Mouse (Mus musculus) layer of hippocampus, adult 18-20 months (tissue): ENCODE data around the gene Gstz1. TPM values are rescaled to one million over a fixed set of nuclear protein-coding genes. Genes with fewer than 3 reads are reported as not detected.
"Not testable (repeated sequence)": the region's sequence is repeated elsewhere in the genome, so short reads cannot be mapped to it uniquely, and the experiment has no call there.

Experiments
- DNase-seq, 2 experiments: peaks; one replicate each; pipeline ENCODE4 v3.0.0; 2022; ENCODE audit warnings: low spot score in 2 of 2
- long read RNA-seq: library from polyadenylated mRNA; stranded (forward); transcript quantifications from one replicate; pipeline ENCODE4 v2.0.0, GENCODE M21; 2021
- total RNA-seq, 2 experiments: library from RNA; stranded (reverse); gene quantifications; 2 replicates each; pipeline ENCODE4 v1.2.3; 2021

Gene Gstz1
- 10 to 100 TPM; 47.1 to 50.3 TPM for total RNA-seq
- long read RNA-seq, transcript Gstz1-201 (9 exons, 1,656 nt) = major isoform, 42 of 55 reads
- long read RNA-seq, partial matches to known transcripts = 5 of 55 reads
- long read RNA-seq, other reads (novel, unspliced or antisense) = 8 of 55 reads

DNA sequence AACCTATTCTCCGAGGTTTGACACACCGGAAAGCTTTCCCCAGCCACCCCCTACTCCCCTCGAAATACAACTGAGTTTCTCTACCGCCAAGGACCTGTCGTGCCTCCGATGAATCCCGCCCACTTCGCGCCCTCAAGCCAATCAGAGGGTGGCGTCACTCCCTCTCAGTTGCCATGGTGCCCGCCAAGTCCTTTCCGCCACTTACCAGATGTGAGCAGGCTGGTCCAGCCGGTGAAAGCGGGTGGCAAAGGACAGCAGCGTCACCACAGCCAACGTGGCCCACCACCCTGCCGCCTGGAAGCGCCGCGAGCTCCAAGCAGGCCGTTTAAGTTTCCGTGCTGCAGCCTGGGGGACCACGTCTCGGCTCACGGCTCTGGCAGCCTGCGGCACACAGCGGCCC, at the start of gene Gstz1:
Gene Gstz1 (plus strand): TSS at position 200 of the 400 bp plus-strand sequence.
- DNase-seq = peak; percentile 82 to 91

DNA sequence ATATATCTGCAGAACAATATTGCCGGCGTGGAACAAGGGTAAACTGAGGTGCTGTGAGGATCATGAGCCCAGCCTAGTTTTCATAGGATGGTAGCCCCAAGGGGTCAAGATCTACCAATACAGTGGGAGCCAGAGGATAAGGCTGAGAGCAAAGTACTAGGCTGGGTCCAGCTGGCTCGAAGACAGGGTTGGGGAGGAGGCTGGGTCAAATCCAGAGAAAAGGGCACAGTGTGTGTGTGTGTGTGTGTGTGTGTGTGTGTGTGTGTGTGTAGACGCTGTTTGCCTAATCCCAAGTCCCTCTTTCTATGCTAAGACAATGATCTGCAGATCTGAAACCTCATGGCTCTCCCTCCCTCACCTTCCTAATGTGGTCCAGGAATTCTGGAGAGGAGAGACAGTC, 46.6 kb upstream of the Gstz1 start:
- DNase-seq = no peak

DNA sequence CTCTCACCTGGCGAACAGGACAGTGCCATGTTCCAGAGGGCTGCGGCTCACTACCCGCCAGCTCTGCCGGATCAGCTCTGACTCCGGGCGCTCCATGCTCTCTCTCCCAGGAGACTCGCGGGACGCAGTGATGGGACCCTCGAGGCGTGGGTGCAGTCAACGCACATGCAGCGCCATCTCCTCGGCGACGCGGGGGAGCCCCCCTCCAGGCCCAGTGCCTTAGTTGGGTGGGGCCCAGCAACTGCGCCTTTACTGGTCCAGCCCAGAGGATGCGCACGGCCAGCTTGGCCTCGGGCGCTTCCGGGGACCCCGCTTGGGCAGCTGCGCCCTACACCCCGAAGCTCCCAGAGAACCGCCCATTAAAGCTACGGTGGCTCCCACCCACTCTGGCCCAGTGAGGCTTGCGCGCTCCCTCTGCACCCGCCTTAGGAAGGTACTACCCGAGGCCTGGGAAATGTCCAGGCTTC, 44.8 kb upstream of the Gstz1 start, which contains the start of gene Ngb:
Gene Ngb (minus strand): TSS at position 375 of the 467 bp plus-strand sequence.
- no peak for DNase-seq

DNA sequence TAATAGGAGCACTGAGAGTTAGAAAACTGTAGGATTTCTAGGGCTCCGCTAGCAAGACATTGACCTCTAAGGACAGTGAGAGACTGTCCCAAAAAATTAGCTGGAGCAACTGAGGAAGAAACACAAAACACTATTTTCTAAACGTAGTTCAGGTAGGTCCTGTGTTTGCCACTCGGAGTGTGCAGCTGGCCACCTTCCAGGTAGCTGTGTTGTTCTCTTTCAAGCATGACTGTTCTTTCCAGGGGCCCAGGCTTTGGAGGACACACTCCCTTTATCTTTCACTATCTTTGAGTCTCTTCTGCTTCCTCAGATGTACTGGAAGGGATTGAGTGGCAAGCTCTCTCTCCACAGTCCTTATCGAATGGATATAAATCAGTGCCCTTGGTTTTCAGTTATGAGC, 43.5 kb upstream of the Gstz1 start:
- DNase-seq = no peak

DNA sequence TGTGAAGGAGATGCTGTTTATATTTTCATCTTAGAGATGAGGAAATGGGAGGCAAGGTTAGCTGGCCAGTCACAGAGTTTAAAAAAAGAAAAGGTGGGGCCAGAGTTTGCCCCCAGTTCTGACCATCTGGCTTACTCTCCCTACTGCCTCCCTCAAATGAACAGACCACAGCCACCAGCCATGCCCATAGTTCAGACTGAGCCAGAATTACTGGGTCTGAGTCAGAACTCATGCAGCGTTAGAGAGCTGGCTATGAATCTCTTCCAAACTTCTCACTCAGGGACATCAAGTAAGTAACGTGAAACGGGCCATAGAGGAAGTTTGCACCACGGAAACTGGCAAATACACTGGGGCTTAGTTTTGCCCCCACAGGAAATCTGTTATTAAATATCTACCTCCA, 42.2 kb upstream of the Gstz1 start:
- no peak for DNase-seq

DNA sequence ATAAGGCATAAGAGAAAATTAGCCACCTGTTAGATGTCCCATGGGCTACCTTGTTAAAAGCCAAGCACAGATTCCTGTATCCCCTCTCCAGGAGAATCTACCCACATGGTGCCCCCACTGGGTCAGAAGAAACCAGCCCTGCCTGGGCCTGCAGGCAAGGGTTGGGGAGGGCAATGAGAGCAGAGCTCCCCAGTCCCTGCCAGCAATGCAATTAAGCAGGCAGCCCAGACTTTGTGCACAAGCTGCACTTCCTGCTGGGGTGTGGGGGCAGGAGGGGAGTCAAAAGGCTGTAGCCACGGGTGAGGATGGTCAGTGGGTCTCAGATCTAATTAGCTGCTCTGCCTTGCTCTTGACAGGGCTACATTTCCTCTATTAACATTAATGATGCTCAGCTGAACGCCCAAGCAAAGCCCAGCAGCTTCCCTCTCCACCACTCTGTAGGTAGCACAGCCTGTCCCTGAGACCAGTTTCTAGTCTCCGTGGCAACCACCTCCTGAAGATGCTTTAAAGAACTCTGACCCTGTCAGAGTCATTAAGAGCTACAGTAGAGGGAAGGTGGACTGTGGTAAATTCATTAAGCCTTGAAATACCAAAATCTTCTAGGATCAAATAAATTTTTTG, 39.5 kb upstream of the Gstz1 start:
- DNase-seq = no peak

DNA sequence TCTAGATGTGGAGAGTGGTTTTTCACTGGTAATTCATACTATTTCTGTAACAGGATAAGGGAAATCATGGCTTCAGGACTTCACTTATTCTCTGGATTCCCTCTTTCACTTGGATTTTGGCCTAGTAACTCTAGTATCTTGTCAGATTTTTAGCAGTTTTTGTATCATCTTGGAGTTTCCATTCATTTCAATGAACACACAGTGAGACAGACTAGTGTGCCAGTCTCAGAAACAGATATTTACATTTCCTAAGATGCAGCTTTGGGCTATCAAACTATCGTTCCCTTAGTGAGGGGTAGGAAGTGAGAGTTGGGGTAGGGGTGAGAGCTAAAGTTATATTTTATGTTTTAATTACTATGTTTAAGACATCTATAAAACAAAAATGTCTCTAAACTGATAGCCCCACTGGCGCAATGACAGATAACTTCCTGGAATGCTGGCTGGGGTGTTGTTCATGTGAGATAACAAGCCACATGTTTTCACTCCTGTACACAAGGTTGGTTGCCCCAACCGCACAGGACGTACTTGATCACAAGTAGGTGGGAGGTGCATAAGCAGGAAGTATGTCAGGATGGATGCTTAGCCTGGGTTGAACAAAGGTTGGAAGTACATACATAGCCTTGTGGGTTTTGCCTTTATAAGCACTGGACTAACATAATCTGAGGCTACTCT, 24.9 kb upstream of the Gstz1 start:
- DNase-seq = no peak

DNA sequence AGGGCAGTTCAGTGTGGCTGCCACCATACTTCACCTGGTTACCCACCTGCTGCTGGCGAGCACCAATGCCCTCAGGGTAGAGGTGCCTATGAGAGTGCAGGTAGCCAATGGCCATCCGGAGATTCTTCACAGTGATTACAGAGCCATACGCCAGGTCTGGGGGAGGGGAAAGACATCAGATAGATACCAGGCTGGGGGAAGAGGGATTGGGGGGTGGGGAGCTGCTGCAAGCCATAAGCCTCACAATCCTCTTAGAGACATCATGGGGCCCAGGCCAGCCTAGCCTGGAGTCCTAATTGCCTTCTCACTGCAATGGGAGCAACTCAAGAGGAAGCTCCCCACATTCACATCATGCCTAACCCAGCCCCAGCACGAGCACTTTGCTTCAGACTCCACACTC, 19.7 kb upstream of the Gstz1 start:
- no peak for DNase-seq

DNA sequence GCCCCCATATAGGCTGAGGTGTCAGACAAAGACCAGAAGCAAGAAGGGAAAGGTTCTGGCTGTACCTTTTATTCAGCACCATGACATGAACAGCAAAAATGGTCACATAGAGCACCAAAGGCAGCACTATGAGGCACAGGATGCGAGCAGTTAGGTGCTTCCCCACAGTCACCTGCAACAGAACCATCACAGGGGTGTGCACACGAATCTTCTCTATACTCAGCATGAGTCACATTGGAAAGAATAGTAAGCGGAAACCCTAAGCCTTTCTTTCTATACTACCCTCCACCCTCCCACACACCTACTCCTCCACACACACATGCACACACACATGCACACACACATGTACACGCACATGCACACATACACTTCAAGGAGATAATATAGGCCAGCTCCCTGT, 16.7 kb upstream of the Gstz1 start:
- no peak for DNase-seq

DNA sequence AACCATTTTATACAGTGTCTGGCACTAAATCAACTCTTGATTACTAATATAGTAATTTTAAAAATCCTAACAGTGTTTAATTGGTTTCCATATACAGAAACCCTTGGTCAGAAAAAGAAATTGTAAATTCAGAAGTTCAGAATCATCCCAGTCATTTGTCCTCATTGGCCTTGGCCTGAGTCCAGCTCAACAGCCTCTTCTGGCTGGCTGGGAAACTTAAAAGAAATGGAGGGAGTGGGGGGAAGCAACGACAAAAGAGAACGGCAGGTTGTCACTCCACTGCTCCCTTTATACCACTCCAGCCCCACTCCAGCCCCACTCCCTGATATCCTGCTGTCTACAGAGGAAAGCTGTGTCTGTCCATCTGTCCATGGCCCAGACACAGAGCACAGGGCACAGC, 15.8 kb upstream of the Gstz1 start:
- DNase-seq = no peak

DNA sequence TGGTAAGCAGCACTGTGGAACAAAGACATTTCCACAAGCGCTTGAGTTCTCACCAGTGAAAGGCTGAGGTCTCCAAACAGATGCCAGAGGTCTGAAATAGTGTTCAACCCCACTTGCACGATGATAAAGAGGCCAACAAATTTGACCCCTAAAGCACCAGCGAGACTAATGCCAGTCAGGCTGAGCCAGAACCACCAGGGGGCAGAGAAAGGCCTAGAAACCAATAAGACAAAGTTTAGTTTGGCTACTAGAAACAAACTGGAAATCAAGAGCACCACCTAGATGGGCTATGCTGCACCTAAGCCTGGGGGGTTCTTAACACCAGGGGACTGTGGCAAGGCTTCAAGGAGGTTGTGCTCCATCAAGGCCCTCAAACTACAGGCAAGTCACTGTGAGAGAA, 15.3 kb upstream of the Gstz1 start:
- DNase-seq = no peak

DNA sequence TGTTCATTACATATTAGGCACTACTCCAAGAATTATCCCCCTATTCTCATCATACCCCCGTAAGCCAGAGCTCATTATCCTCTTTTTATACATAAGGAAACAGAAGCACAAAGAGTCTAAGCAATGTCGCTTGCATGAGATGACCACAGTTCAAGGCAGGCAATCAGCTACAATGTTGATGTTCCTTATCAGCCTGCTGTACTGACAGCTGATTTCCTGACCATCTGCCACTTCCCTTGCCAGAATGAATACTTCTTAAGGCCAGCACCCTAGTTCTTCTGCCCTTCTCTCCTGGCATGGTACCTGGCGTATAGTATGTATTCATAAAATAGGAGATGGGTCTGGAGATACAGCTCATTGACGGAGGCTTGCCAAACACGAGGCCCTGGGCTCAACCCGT, 14.8 kb upstream of the Gstz1 start:
- DNase-seq = peak in 1 of 2 experiments; percentile 23

DNA sequence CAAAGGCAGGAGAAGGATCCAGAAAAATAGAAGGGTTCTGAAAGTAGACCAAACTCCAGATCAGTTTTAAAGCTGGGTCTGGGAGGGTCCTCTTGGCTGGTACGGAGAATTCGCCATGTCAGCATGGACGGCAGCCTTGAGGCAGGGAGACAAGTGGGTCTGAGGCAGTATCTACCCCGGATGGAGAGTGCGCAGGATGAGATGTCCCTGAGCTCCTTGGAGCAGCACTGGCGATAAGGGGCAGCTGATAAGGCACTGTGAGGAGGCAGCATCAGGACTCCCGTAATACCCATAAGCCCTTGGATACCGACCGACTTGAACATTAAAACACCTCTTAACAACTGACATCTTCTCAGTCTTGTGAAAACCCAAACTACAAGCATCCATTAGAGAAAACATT, 14.2 kb upstream of the Gstz1 start:
- DNase-seq = no peak

DNA sequence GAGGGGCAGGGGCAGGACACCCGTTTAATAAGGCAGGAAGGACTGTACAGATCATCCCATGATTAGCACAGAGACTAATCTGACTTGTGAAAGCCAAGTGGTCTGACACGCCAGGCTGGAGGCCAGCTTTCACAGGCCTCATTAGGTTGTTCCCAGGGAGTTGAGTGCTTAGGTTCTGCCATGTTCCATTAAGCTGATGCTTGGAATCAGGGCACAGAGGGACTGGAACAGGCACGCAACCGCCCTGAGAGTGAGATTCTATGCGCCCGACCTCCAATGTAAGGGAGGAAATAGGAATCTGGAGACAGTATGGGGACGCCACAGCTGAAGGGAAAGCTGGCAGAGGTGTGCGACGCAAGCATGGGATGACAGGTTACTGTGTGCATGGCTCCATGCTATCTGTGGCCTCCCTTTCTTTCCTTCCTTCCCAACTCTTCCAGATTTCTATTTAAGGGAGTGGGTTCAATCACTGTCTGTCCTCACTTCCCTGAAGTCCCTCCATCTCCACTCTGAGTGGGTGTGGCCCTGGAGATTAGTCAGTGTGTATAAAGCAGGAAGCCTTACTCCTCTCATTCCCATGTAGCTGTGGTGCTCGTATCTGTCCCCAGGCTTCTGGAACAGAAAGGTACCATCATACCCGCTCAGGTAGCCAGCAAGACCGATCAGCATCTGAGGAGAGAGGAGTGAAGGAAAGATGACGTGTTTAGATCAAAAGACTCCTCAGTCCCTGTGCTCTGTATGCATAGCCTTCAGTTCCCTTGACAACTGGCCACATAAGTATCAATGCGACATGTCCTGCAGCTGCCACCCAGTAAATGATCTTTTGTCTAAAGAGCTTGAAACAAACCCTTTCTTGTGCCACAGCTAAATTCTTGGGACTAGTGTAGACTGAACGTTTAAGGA, 9.3 kb upstream of the Gstz1 start:
- DNase-seq = no peak

DNA sequence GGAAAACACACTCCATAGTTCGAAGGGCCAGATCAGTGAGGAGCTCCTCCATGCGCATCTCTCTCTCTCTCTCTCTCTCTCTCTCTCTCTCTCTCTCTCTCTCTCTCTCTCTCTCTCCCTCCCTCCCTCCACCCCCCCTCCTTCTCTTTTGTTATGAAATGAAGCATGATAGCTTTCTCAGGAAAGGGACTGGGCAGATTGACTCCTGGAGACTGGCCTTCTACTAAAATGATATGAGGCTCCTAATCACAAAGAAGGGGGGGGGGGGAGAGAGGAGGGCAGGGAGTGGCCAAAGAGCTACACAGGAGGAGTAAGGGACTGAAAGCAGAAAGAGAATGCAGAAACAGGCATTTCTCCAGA, 8.6 kb upstream of the Gstz1 start:
- no peak for DNase-seq

DNA sequence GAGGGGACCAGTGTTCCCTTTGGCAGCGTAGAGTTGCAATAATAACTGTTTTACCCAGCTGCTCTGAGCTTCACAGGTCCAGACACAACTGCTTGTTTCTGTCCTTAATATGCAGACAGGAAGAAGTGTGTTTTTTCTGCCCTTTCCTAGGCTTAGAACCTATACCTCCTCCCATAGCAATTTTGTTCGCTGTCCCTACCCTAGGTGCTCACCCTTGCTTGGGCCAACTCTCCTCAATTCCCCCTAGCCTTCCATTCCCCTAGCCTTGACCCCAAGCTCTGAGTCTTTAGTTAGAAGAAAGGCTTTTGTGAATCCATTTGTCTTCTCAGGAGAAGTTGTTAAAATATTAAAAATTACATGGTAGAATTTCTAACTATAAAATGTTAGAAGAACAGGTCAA, 8.2 kb upstream of the Gstz1 start:
- no peak for DNase-seq

DNA sequence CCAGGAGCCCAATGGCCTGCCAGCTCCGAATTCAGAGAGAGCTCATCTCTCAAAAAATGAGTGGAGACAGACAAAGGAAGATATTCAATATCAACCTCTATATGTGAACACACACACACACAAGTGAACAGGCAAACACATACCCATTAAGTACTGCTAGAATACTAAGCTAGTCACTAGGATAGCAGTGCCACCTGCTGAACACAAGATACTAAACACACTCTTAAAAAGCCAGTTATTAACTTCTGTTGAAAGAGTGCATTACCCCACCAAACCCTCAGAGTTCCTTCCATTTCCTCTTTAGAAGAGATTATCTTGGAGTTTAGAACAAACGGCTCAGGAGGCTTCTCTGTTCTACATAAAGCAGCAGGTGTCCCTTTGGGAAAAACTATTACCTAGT, 4.8 kb upstream of the Gstz1 start:
- no peak for DNase-seq

DNA sequence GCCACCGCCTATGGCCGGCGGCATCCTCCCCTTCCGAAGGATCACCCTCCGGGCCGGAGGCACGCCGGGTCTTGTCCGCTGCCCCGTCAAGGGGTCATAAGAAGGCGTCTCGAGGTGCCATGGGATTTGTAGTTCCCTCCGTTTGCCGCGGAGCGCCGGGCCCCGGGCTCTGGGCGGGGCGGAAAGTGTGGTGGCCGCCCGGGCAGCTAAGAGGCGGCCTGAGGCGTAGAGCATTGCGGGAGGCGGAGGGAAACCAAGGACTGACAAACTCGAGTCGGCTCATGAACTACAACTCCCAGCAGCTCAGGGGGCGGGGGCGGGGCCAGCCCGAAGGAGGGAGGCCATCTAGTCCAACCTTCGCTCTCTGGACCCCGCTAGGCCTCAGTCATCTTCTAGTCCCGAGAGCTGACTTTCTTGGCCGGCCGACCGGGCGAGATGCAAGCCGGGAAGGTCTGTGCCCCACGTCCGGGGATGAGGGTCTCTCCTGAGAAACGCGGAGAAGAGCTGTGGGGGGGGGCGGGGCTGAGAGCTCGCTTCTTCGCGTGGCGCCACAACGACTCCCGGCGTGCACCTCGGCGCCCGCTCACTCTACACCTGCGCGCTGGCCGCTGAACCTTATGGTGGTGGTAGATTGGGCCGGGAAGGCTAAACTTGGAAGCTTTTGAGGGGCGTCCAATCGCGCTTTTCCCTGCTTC, 577 bp downstream of the Gstz1 start, which contains the start of gene Pomt2:
Gene Pomt2 (minus strand): TSS at position 574 of the 695 bp plus-strand sequence.
- DNase-seq = peak; percentile 91 to 94

DNA sequence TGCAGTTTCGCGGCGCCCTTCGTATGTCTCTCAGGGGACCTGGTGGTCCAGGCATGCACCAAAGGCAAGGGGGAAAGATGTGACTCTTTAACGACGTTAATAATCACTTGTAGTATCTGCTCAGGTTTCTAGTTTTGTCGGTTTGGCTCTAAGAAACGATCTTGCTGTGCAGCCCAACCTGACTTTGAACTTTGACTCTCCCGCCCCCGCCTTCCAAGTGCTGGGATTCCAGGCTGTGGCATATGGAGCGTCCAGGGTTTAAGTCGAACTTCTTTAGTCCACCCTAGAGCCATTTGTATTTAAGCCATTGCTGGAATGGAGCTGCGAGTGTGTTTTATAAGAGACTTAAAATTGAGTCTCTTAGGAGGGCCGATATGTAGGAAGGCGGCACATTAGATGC, 1.2 kb downstream of the Gstz1 start:
- DNase-seq = no peak

DNA sequence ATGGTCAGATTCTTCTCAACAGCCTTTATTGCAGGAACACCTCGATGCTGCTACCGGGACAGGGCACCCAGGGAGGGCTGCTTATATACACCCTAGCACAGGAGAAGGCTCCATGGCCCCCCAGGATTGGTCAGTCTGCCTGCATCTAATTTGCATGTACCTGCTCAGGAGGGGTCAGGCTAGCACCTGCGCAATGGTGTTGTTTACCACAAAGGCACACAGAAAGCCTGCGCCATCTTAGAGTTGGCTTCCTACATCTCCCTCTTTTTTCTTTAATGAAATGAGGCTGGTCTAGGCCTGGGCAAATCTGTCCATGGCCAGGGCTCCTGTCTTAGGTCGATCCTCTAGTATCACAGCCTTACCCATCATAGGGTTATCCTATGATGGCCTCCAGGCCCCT, 2.5 kb downstream of the Gstz1 start:
- DNase-seq = no peak

DNA sequence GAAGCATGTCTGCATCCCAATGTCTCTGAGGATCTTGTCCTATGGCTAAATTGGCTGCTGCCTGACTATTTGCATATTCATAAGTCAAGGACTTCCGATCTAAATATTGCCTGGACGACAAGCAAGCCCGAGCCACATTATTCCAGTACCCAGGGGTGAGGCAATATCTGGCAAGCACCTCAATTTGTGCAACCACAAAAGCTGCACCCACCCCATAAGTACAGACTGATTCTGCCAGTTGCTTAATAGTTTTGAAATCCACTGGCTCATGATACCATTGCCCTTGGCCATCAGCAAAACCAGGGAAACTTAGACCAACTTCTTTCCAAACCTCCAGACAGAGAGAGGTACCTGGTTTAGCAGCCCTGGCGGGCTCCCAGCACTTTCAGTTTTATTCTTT, 7.5 kb downstream of the Gstz1 start:
- not testable (repeated sequence) for DNase-seq
